Mouse (Mus musculus) adrenal gland, postnatal 14 days (tissue): ENCODE data around the gene Gm3336. TPM values are rescaled to one million over a fixed set of nuclear protein-coding genes. Genes with fewer than 3 reads are reported as not detected.

Source experiments
- DNase-seq: peaks from one replicate; pipeline ENCODE4 v3.0.0; 2021; ENCODE audit warnings: mixed read lengths
- total RNA-seq: library from RNA; stranded (reverse); gene quantifications from 2 replicates; pipeline ENCODE4 v1.2.3, GENCODE M21; 2021

The Gm3336 gene
- total RNA-seq, 1 experiment from 2014 or later: 0.70 TPM

DNA sequence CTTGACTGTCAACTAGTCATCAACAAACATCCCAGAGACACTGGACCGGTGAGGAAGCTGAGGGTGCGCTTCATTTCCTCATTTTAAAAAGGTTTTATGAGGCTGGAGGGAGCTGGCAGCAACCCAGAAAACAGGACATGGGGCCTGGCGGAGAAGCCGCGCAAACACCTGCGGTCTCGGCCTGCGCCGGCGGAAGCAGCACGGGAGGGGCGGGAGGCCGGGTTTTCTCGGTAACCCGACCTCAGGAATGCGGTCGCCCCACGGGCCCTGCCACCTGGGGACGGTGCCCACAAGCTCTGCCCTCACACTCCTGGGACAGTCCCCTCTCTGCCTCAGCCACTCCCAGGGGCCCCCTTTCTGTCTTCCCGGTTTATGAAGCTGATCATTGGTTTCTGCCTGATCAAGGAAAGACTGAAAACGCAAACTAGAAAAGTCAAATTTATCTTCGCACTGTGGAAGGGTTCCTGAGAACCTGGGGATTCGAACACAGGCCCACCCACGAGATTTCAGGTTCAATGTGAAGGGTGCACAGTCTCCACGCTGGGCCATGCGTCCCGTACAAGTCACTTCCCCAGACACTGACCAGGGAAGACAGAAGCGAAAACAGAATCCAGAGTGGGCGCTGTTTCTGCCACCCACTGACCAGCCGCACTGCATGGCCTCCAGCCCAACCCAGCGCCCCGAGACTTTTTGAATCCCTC, 22.9 kb upstream of the Gm3336 start:
- peak; percentile 57 for DNase-seq

DNA sequence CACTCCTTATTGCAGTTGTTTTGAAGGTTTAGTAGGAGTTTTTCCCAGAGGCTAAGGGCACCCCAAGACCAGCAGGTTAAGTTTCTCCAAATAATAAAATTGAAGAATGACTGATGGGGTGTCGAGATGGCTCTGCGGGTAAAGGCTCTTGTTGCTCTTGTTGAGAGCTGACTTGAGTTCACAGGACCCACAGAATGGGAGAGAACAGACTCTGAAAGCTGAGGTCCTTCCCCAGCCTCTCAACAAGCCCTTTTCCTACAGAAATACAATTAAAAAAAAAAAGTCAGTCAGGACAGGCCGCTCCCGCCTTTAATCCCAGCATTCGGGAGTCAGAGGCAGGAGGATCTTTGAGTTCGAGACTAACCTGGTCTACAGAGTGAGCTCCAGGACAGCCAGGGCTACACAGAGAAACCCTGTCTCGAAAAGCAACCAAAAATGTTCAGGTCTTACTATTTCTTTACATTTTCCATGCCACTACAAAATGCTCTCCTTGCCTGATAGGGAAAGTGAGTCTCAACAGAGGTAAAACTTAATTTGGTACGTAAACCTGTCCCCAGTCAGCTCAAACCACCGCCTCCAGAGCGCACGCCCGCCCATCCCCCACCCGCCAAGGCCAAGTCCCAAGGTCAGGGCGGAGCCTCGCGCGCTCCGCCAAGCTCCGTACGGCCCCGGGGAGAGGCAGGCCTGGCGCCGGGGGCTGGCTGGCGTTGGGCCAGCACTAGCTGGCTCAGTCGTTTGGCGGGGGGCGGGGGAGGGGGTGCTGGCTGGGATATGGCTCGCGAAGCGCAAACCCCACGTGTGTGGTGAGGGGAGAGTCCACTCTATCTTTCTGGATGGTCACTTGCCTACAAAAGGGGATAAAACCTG, 22.1 kb upstream of the Gm3336 start:
- peak; percentile 89 for DNase-seq

DNA sequence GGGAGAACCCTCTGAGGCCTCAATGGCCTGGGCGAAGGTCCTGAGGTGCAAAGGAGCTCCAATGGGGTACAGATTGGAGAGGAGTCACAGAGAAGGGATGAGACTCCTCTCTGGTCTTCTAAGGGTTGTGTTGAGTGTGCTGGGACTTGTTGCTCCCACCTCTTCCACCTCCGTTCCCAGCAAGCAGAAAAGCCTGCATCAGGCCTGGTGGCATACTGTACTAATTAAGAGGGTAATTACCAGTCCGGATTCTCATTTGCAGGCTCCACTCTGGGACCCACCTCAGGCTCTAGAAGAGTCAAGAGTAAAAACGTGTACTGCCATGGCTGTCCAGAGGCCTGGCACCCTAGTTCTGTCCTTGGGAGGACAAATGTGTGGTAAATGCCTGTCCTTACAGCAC, 21.4 kb upstream of the Gm3336 start:
- DNase-seq: no peak

GRCm38 (mm10) chr8:70697366-70698250, 20.7 kb upstream of the Gm3336 start:
- no peak for DNase-seq

DNA sequence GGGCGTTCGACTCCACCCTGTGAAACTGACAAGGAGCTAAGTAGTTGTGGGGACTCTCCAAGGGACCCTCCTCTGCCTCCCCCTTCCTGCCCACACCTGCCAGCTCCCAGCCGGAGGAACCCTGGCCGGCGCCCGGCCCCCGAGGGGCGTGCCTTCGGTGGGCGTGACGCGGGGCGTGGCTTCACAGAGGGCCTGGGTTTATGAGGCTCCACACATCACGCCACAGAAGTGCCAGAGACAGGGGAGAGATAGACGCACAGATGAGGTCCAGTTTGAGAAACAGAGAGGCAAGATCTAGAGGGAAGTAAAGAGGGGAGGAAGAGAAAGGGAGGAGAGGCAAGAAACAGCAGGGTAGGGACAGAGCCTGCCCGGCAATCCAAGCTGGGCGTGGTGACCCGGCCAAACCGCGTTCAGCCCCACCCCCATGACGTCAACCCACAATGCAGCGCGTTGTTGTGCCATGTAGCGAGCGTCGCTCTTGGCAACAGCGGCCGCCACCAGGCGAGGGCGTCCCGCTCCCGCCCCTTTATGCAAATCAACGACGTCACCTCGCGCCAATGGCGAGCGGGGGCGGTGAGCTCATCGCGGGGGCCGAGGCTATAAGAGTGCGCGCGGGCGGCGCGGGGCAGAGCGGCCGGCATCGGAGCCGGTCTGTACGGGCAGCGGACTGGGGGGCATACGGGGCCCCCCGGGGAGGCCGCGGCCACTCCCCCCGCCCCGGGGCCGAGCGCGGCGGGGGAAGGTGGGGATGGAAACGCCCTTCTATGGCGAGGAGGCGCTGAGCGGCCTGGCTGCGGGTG, 19.8 kb upstream of the Gm3336 start, which contains the start of gene Jund:
Gene Jund (plus strand): TSS at position 640 of the 800 bp plus-strand sequence.
- peak; percentile 100 for DNase-seq

- peak; percentile 73 for DNase-seq
These were observed 19.1 kb upstream of the Gm3336 start for GRCm38 (mm10) chr8:70699116-70699833.

GRCm38 (mm10) chr8:70699834-70700554, 18.3 kb upstream of the Gm3336 start:
- peak; percentile 90 for DNase-seq

DNA sequence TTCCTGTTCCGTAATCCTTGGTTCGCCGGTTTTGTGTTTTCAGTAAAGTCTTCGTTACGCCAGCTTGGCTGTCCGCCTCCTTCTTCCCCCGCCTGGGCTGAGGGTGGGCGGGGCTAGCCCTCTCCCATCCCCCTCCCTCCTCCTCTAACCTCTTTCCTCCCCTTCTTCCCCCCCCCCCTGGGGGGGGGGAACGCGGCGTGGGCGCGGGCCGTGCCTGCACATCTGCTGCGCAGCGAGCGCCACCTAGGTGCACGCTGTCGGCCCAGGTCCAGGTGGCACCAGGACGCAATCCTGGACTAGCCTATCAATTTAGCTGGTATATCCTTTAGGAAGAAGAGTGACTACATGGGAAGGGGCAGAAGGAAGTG, 17.8 kb upstream of the Gm3336 start:
- DNase-seq: peak; percentile 95

- DNase-seq: no peak
These were observed 17.0 kb upstream of the Gm3336 start for GRCm38 (mm10) chr8:70701048-70701981.

DNA sequence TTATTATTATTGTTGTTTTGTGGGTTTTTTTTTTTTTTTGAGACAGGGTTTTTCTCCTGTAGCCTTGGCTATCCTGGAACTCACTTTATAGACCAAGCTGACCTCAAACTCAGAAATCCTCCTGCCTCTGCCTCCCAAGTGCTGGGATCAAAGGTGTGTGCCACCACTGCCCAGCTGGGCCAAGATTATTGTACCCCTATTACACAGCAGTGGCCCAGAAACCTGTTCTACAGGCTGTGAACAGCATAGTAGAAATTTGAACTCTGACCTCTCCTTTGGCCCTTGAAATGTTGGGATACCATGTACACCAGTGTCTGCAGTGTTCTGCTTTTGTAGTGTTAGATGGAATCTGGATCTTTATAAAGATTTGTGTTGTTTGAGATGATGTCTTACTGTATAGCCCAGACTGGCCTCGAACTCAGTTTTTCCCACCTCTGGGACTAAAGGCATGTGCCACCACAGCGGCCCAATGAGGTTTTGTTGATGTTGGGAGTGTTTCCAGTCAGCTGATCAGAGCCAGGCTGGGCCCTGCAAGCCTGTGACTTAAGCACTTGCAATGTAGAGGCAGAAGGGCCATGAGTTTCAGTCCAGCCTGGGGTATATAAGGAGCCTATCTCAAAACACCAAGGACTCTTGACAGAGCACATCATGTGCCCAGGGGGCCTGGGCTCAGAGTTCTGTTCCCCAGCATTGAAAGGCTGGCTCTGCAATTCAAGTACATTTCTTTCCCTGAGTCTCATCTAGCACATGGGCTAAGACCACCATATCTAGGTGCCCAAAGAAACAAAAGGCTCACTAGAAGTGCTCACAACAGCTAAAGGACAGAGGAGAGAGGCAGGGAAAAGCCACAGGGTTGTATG, 16.1 kb upstream of the Gm3336 start:
- DNase-seq: no peak

GRCm38 (mm10) chr8:70702842-70703182, 15.5 kb upstream of the Gm3336 start:
- DNase-seq: peak; percentile 83

DNA sequence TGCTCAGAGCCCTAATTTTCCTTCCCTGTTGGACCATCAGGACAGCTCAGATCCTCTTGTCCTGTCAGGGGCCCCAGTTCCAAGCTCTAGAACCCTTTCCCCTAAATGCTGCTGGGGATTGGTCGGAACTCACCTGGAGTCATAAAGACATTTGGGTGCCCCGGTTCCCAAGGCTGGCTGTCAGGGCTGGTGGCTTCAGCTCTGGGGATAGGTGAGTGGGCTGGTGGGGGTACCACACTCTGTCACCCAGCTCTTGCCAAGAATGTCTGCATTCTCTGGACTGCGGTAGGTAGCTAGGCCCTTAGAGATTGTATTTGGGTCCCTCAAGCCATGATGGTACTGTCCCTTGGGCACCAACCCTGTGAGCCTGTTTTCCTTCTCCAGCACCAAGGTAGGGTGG, 15.1 kb upstream of the Gm3336 start, which contains the start of gene Iqcn:
Gene Iqcn (plus strand): TSS at position 171 of the 400 bp plus-strand sequence.
- DNase-seq: no peak

DNA sequence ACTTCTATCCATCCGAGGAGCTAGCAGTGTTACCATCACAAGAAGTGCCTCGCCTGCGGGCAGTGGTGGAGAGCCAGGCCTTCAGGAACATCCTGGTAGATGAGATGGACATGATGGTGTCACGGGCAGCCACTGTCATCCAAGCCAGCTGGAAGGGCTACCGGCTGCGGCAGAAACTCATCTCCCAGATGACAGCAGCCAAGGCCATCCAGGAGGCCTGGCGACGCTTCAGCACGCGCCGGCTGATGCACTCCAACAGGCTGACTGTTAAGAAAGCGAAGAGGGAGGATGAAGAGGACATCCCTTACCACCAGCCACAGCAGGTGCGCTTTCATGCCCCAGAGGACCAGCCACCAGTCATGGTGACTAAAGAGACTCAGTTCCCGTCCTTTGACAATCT, 10.1 kb upstream of the Gm3336 start:
- DNase-seq: peak; percentile 70

GRCm38 (mm10) chr8:70709794-70710193, 8.5 kb upstream of the Gm3336 start:
- DNase-seq: no peak

DNA sequence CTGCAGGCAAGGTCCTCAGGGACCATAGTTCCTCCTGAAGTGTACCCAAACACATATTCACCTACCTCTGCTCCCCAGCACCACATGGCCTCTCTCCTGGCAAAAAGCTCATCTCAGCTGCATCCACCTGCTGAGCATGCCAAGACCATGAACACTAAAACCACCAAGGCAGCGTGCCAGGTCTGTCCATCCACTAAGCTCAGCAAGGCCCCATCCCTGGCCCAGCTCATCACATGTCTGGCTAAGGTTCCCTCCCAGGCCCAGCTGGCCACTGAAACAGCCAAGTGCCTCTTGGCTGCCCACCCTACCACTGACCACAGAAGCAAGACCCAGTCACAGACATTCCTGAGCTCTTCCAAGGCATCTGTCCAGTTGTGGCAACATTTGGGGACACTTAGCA, 8.0 kb upstream of the Gm3336 start:
- peak; percentile 52 for DNase-seq

DNA sequence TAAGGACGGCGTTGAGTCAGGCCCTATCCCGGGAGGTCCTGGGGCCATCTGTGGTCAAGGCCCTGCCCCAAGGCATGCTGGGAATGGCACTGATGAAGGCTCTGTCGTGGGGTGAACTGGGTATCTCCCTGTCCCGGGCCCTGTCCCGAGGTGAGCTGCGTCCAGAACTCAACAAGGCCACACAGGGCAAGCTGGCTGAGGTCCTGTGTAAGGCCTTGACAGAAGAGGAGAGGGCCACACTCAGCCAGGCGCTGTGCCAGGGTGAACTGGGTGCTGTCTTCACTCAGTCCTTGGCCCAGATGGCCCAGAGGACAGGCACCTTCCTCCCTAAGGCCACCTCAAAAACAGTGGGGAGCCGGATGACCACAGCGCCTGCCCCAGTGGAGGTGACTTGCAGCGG, 7.3 kb upstream of the Gm3336 start:
- DNase-seq: peak; percentile 83

DNA sequence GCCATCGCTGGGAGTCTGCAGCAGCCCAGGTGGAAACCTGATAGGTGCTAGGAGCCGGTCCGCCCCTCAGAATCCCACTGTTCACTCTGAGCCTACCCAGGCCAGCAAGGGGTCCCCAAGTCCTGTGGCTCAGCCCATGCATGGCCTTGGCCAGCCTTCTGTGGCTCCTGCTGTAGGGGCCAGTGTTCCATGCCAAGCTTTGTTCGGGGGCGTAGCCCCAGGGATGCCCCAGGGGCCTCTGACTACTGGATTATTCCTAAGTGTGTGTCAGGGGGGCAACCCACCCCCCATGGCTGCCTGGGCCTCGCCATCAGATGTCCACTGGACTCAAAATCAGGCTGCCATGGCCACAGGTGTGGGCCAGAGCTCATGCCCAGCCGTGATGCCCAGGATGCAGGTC, 4.4 kb upstream of the Gm3336 start:
- DNase-seq: no peak

DNA sequence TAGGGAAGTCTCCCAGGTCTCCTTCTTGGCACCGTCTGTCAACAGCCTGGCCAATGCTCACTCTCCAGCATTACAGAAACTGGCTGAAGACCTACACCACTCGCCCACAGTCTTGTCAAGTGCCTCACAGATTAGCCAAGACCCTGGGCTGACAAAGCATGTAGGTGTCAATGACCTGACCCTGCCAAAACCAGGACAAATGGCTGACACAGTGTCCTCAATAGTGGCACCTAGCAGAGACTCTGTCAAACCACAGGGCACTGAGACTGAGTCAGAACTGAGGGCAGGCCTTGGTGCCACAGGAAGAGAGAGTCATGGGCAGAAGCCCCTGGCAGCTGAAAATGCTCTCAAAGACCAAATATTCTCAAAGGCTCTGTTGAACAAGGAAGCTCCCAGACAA, 3.3 kb upstream of the Gm3336 start:
- DNase-seq: no peak
